14 mouse cellular contexts compared by ENCODE assay signal in the genomic region with DNA sequence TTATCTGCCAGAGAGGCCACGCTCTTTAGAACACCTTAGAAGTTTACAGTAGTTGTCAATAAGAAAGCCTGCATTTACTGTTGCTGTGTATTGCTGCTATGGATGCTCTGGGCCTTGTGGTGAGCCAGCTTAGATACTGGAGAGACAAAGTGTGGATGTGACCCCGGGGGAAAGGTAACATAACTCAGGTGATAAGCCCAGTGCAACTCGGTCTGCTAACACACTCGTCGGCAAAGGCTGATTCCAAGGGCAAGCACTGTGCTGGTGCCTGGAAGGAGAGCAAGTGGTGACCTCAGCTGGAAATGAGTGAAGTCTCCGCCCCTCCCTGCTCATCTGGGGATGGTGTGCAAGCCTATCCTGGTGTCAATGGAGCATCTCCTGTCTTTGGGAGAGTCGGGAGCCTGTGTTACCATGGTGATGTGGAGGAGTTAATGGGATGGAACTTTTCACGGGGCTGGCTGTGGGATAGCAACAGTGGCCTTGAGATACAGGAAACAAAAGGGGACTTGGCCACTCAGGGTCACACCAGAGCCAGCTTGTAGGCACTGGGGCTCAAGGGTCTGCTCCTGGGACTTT.
A peak's percentile ranks its signal among the peaks of the same experiment; 100 is the strongest.
DNase-seq lines count a peak whose midpoint lies in the region; ATAC-seq and TF ChIP-seq lines count a peak whose summit lies in the region.
"Had no signal": no experiment of that assay in that cellular context is flagged by ENCODE, and none has a peak within 500 bp of the region (broad histone marks: within the 10 kb centered on the region; RNA-seq: fewer than 3 reads in every experiment).

No protein-coding gene starts in this region.

- H3K4me3 ChIP-seq in kidney, embryonic 15.5 days (replicated peaks): no peak overlapping the region
- H3K4me3 ChIP-seq in hindbrain, embryonic 15.5 days: no peak overlapping the region
- no peak overlapping the region for H3K4me3 ChIP-seq in neural tube, embryonic 12.5 days
- no peak overlapping the region for H3K4me3 ChIP-seq in lung, adult 2 months (replicated peaks; ENCODE audit: extremely low read depth, low read depth, low read length)
- H3K4me3 ChIP-seq: embryonic facial prominence, embryonic 15.5 days; lung, embryonic 15.5 days had no signal

- no peaks in the 10 kb centered on the region for H3K36me3 ChIP-seq in kidney, embryonic 15.5 days
- no peaks in the 10 kb centered on the region for H3K36me3 ChIP-seq in hindbrain, embryonic 15.5 days
- H3K36me3 ChIP-seq in neural tube, embryonic 12.5 days: no peaks in the 10 kb centered on the region
- H3K36me3 ChIP-seq: embryonic facial prominence, embryonic 15.5 days; lung, embryonic 15.5 days had no signal

- WGBS in kidney, embryonic 15.5 days: 39% methylated on average over 8 of the region's 8 CpGs
- 37% methylated on average over 8 of the region's 8 CpGs for WGBS in hindbrain, embryonic 15.5 days
- WGBS in neural tube, embryonic 12.5 days: 48% methylated on average over 8 of the region's 8 CpGs
- 50% methylated on average over 8 of the region's 8 CpGs for WGBS in lung, adult 2 months

- no peak for TF ChIP-seq CTCF in lung, adult 2 months (IDR thresholded peaks at IDR 0.05; ENCODE audit: insufficient read depth, low read length)

- H3K4me1 ChIP-seq in kidney, embryonic 15.5 days: peaks cover 22% of the 10 kb centered on the region
- H3K4me1 ChIP-seq in hindbrain, embryonic 15.5 days (replicated peaks): peaks cover 17% of the 10 kb centered on the region
- H3K4me1 ChIP-seq in neural tube, embryonic 12.5 days: peaks cover 8% of the 10 kb centered on the region; the same call in 1 of the 2 replicates
- H3K4me1 ChIP-seq in lung, adult 2 months (ENCODE audit: control insufficient read depth, insufficient read depth, low read length): no peaks in the 10 kb centered on the region
- H3K4me1 ChIP-seq: embryonic facial prominence, embryonic 15.5 days; lung, embryonic 15.5 days had no signal

- TF ChIP-seq POLR2A in lung, adult 2 months (IDR thresholded peaks at IDR 0.05; ENCODE audit: borderline replicate concordance, extremely low read depth, low read depth, low read length): no peak

- H3K4me2 ChIP-seq in kidney, embryonic 15.5 days: no peak overlapping the region
- H3K4me2 ChIP-seq in hindbrain, embryonic 15.5 days: no peak overlapping the region
- H3K4me2 ChIP-seq in neural tube, embryonic 12.5 days (replicated peaks): no peak overlapping the region
- H3K4me2 ChIP-seq: embryonic facial prominence, embryonic 15.5 days; lung, embryonic 15.5 days had no signal

- ATAC-seq in kidney, embryonic 15.5 days (replicated peaks; ENCODE audit: low FRiP score): peak; percentile 83
- peak; percentile 73 for ATAC-seq in hindbrain, embryonic 15.5 days (ENCODE audit: low FRiP score, low read depth)
- ATAC-seq in neural tube, embryonic 12.5 days (ENCODE audit: low FRiP score, low read depth): peak; percentile 72

- no peak overlapping the region for H3K9ac ChIP-seq in kidney, embryonic 15.5 days
- no peak overlapping the region for H3K9ac ChIP-seq in hindbrain, embryonic 15.5 days
- H3K9ac ChIP-seq in neural tube, embryonic 12.5 days: no peak overlapping the region
- H3K9ac ChIP-seq: embryonic facial prominence, embryonic 15.5 days; lung, embryonic 15.5 days had no signal

- H3K27me3 ChIP-seq in kidney, embryonic 15.5 days: no peaks in the 10 kb centered on the region
- no peaks in the 10 kb centered on the region for H3K27me3 ChIP-seq in hindbrain, embryonic 15.5 days
- no peaks in the 10 kb centered on the region for H3K27me3 ChIP-seq in neural tube, embryonic 12.5 days (replicated peaks)
- H3K27me3 ChIP-seq: embryonic facial prominence, embryonic 15.5 days; lung, embryonic 15.5 days had no signal

- no peak for DNase-seq in kidney, adult 9 months
- DNase-seq in embryo, embryonic 10 days (ENCODE audit: low spot score): peak; percentile 50
- DNase-seq in lung, adult 2 months: no peak
- no peak for DNase-seq in cerebellum, postnatal 10 days
- DNase-seq in thymus, postnatal 36 days: no peak
- DNase-seq: cerebellum, adult 9-10 months; heart, adult 18-20 months; heart, postnatal 10 days; kidney, adult 8-10 months had no signal

- H3K27ac ChIP-seq in kidney, embryonic 15.5 days: no peak overlapping the region
- H3K27ac ChIP-seq in hindbrain, embryonic 15.5 days (replicated peaks): no peak overlapping the region
- no peak overlapping the region for H3K27ac ChIP-seq in neural tube, embryonic 12.5 days
- H3K27ac ChIP-seq: embryonic facial prominence, embryonic 15.5 days; lung, embryonic 15.5 days had no signal

- H3K9me3 ChIP-seq in kidney, embryonic 15.5 days (replicated peaks): no peaks in the 10 kb centered on the region
- no peaks in the 10 kb centered on the region for H3K9me3 ChIP-seq in hindbrain, embryonic 15.5 days
- no peaks in the 10 kb centered on the region for H3K9me3 ChIP-seq in neural tube, embryonic 12.5 days
- H3K9me3 ChIP-seq: embryonic facial prominence, embryonic 15.5 days; lung, embryonic 15.5 days had no signal
